Mouse (Mus musculus): ENCODE measurements around the gene Gpr162.
"Not testable (repeated sequence)": the region's sequence is repeated elsewhere in the genome, so short reads cannot be mapped to it uniquely, and the experiment has no call there.

The Gpr162 gene

DNA sequence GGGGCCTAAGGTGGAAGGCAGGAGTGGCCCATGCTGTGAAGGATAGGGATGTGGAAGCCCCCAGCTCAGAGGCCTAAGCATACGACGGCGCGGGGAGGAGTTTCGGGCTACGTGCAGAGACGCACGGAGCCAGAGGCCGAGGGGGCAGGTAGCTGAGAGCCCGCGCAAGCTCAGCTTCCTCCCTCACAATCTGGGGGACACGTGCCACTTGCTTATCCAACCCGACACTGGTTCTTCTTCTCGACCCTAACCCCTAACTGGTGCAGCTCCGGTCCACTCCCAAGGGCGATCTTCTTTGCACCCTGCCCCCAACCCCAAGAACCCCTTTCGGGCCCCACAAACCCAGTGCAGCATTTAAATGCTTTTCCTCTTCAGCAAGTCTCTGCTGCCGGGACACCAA is 50.3 kb downstream of the Gpr162 start:
- no peak for DNase-seq (ENCODE audit: extremely low spot score, low read depth, low spot score)

DNA sequence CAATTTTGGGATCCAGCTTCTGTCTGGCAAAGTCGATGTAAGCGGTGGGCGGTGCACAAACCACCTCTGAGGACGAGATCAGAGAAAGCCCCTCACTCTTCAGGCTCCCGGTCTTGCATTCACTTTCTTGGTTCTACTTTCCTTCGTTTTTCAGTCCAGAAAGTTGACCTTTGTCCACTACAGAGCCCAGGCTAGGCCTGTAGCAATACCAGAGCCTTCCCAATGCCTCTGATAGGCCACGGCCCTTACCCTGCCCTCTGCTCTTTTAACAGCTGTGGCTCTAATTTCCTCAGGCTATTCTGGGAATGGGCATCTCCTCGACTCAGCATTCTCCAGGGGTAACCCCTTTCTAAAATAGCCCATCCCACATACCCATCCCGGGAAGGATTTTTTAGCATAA is 50.9 kb downstream of the Gpr162 start:
- DNase-seq (ENCODE audit: extremely low spot score, low read depth, low spot score): no peak

DNA sequence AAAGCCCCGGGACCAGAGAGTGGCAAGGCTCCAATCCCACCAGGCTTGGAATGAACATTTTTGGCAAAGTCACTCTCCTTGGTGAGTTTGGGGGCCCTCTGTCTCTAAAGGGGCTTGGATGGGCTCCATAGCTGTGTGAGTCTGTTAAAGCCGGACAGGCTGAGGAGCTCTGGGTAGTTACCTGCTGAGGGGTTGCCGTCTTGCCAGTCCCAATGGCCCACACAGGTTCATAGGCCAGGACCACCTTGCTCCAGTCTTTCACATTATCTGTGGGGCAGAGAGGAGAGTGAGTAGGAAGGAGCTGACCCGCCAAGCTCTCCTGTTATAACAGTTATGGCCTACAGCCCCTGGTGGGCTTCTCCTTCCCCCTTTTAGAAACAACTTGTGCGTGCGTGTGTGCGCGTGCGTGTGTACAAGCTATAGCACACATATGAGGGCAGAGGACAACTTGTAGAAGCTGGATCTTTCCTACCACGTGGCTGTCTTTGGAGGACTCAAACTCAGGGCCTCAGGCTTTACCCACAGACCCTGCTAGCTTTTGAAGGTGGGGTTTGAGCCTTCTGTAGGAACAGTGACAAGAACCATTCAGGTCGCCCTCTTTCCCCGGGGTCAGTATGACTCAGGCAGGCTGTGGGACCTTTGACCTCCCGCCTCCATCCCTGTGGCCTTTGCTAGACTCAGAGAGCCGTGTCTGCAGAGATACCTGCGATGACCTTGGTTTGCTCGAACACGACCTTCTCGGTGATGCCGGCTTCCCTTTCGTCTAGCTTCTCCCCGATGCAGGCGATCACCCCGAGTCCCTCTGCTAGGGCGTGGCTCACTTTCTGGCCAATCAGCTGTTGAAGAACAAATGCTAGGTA is 51.9 kb downstream of the Gpr162 start:
- DNase-seq (ENCODE audit: extremely low spot score, low read depth, low spot score): no peak

DNA sequence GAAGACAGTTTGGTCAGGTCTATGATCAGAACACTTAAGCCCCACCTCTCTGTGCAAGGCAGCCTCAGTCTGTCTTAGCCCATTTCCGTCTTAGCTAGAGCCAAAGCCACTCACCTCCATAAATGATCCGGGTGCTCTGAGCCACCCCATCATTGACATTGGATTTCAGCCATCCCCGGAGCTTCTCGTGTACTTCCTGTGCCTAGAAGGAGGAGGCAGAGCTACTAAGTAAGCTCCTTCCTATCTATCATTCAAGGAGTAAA is 52.4 kb downstream of the Gpr162 start:
- DNase-seq (ENCODE audit: extremely low spot score, low read depth, low spot score): no peak

DNA sequence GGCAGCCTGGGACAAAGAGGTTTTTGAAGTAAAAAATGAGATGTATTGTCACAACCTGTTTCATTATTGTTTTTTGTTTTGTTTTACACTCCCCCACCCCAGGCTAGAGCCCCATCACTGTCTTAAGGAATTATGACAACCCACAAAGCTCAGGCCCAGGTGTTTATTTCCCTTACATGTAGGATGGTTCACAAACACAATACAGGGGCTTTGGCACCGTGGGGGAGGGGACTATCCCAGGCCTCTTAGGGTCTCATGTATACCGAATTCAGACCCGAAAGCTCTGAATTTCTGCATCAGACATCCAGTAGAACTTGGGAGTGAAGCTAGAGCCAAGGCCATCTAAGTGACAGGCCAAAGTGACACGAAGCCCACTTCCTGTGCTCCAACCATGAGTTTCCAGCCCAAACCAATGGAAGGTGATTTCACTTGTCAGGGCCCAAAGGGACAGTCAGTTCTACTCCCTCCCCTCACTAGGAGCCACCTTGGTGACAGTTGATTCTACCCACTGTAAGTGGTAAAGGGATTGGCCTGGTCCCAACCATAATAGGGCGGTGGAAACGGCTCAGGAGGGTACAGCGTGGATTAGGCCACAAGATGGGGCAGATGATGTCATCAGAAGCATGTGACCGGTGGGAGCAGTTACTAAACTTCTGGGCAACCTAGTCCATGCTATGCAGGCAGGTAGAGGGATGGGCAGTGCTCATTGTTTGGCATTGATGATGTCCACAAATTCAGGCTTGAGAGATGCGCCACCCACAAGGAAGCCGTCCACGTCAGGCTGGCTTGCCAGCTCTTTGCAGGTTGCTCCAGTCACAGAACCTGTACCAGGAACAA is 53.0 kb downstream of the Gpr162 start:
- DNase-seq (ENCODE audit: extremely low spot score, low read depth, low spot score): not testable (repeated sequence)

DNA sequence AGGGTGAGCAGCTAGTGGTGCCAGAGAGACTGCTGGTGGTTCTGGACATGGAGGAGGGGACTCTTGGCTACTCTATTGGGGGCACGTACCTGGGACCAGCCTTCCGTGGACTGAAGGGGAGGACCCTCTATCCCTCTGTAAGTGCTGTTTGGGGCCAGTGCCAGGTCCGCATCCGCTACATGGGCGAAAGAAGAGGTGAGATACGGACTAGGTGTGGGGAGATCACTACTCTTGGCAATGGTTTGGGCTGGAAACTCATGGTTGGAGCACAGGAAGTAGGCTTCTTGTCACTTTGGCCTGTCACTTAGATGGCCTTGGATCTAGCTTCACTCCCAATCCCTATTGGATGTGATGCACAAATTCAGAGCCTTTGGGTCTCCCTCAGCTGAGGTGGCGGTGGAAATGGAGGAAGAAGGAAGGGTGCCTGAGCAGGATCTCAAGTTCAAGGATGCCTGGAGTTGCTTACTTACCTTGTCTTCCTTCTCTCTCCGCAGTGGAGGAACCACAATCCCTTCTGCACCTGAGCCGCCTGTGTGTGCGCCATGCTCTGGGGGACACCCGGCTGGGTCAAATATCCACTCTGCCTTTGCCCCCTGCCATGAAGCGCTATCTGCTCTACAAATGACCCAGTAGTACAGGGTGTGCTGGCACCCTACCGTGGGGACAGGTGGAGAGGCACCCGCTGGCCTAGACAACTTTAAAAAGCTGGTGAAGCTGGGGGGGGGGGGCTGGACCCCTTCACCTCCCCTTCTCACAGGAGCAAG is 53.8 kb downstream of the Gpr162 start:
- no peak for DNase-seq (ENCODE audit: extremely low spot score, low read depth, low spot score)

DNA sequence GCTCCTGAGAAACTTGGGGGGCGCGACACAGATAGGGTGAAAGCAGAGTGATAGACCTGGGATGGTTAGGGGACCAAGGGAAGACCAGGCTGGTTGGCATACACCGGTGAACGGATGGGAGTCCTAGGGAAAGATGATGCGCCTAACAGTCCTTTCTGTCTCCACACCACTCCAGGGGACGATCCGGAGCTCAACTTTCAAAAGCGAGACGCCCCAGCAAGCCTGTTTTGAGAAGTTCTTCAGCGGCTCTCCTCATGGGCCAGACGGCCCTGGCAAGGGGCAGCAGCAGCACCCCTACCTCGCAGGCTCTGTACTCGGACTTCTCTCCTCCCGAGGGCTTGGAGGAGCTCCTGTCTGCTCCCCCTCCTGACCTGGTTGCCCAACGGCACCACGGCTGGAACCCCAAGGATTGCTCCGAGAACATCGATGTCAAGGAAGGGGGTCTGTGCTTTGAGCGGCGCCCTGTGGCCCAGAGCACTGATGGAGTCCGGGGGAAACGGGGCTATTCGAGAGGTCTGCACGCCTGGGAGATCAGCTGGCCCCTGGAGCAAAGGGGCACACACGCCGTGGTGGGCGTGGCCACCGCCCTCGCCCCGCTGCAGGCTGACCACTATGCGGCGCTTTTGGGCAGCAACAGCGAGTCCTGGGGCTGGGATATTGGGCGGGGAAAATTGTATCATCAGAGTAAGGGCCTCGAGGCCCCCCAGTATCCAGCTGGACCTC is 54.6 kb downstream of the Gpr162 start:
- no peak for DNase-seq (ENCODE audit: extremely low spot score, low read depth, low spot score)

All from hindlimb bud, embryonic 11.5 days (tissue).